Mouse (Mus musculus) thymus, postnatal 4 days (tissue): ENCODE results near the gene D630045J12Rik.

Experiments used
- DNase-seq: peaks from one replicate; pipeline ENCODE4 v3.0.0; 2021

The D630045J12Rik gene

DNA sequence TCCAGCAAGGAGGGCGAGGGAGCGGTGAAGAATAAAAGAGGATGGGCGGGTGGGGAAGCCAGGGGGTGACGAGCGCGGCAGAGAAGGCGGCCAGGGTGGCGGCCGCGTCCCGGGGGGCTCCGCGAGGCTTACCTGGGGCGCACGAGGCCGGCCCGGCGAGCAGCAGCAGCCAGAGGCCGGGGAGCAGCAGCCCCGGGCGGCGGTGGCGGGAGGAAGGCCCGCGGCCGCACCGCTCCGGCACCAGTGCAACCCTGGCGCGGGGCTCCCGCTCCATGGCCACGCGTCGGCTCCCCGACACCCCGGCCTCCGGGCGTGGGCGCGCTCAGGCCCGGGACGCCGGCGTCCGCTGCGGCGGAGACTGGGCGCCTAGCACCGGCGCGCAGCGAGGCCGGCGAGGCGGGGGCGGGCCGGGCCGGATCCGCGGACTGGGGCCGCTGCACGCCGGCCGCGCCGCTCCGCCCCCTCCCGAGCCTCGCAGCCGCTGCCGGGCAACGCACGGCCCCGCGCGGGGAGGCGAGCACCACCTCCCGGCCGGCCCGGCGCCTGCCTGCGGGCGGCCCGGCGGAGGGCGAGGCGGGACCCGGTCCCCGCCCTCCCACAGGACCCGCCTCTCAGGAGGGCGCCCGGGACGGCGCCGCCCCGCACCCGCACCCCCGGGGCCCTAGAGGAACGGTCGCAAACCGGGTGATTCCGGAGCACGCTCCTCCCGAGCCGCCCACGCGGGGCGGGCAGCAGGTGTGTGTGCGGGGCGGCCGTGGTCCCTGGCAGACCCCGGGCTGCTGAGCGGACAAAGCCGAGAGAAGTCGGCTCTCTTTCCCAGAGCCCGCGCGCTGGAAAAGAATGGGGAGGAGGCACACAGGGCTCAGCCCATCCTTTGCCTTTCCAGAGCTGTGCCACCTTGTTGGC, at the start of gene D630045J12Rik:
D630045J12Rik (minus strand) TSS at position 274 of the 906 bp plus-strand sequence.
- peak; percentile 72 for DNase-seq

DNA sequence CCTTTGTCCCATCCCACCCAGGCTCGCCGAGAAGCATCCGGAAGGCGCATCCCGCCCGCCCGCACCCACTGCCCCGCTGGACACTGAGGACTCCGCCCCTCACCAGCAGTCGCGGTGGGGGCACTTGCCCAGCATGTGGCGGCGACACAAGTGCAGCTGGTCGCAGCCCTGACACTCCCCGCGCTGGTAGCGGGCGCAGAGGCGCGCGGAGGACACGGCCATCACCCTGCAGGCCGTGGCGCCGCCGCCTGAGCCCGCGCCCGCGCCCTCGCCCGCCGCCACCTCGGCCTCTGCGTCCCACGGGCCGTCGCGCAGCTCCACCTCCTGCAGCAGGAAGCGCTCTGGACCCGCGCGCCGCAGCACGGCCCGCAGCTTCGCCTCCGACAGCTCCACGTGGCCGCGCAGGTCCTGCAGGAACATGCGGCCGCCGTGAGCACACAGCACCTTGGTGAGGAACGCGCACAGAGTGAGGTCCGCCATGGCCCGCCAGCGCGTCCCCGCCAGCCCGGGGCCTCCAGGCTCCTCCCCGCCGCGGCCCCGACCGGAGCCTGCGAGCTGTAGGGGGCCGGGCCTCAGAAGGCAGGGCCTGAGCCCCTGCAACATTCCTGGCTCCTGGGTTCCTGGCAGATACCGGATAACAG, 45.1 kb upstream of the D630045J12Rik start, which contains the start of gene Zc3hav1l:
Zc3hav1l (minus strand) TSS at position 499 of the 641 bp plus-strand sequence.
- peak; percentile 80 for DNase-seq

DNA sequence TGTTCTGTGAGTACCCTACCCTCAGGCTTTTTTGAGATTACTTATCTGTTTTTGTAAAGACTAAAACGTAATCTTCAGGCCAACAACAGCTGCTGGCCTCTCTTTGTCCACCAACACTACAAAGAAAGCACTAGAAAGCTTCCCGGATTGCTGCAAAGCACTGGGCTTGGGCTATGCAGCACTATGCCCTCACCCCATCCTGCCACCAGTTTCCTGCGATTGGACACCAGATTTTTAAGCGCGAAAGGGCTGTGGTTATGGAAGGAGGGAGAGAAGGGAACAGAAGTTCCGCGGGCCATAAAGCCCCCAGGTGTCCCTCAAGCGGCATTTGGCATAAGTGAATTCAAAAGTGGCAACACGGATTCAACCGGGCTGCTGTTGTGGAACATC, 44.4 kb upstream of the D630045J12Rik start:
- peak; percentile 33 for DNase-seq

DNA sequence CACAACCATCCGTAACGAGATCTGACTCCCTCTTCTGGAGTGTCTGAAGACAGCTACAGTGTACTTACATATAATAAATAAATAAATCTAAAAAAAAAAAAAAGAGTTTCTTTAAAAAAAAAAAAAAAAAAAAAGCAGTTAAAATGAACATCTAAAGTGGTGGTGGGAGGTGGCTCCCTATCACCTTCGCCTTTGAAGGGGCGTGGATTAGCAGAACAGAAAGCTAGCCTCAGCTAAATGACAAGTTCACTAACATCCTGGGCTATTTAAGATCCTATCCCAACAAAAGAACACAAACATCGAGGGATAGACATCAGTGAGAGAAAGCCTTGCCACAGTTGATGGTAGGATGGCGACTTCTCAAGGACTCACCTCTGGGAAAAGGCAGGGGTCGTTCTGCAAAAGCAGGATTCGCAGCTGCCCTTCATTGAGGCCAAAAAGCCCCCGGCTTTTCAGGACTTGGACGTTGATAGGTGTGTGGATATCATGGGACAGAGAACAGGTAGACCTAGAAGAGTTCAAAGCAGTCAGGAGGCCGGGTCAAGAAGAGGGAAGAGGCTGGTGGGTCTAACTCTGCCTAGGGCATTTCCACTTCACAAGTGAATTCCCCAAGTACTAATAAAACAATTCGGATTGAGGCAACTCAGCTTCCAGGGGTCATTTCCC, 43.9 kb upstream of the D630045J12Rik start:
- DNase-seq: no peak

DNA sequence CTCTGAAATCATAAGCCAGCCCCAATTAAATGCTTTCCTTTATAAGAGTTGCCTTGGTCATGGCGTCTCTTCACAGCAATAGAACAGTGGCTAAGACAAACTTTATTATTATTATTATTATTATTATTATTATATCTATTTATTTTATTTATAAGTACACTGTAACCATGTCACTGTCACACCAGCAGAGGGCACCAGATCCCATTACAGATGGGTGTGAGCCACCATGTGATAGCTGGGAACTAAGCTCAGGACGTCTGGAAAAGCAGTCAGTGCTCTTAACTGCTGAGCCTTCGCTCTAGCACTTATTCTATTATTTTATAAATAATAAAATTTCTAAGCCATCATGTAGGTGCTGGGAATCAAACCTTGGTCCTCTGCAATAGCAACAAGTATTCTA, 39.9 kb upstream of the D630045J12Rik start:
- peak; percentile 23 for DNase-seq

DNA sequence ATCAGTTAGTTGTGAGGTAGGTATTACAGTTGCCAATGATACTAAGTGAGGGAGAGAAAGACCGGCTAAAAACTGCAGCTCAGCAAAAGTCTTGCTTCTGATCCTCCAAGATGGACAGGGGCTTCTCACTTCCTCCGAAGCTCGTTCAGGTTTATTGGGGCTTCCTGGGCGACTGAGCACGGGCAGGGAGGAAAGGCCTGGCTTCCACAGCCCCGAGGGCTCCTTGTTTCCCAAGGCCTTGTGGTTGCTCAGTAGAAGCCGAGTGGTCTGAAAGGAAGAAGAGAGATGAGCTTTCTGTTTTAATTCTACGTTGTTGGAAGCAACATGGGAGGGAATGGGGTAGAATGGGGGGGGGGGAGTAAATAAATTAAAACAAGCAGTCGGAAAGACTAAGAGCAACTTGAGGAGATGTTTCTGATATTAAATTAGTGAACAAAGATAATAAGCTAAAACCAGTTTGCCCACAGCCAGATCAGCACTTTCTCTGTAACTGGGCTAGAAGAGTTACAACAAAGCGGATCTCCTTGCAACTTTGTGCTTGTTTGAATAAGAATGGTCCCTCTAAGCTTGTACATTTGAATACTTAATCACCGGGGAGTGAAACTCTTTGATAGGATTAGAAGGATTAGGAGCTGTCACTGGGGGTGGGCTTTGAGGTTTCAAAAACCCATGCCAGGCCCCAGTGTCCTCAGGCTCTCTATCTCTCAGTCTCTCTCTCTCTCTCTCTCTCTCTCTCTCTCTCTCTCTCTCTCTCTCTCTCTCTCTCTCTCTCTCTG, 39.2 kb upstream of the D630045J12Rik start:
- DNase-seq: no peak

DNA sequence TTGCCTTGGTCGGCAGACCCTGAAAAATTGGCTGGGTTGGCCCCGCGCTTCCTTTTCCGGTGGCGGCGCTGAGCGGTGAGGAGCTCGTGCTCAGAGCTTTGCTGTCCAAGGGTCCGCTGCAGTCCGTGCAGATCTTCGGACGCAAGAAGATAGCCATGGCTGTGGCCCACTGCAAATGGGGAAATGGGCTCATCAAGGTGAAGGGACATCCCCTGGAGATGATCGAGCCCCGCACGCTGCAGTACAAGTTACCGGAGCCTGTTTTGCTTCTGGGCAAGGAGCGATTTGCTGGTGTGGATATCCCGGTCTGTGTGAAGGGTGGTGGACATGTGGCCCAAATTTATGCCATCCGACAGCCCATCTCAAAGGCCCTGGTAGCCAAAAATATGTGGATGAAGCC, 30.6 kb upstream of the D630045J12Rik start:
- DNase-seq: no peak

DNA sequence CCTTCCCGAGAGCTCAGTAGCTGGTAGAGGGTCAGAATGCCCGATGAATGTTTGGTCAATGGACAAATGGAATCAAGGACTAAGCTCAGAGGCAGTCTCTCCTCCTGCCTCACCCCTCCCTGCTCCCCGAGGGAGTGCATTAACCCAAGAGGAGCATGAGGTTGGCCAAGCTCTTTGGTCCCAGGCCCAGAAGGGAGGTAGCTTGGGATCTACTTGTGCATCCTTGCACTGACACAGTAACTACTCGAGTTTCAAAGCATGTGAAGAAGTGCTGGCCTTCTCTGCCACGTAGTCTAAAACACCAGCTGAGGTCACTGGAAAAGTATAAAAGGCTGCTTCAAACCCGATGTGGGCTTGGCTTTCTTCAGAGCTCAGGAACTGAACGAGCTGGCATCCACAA, 10.7 kb upstream of the D630045J12Rik start:
- DNase-seq: no peak

DNA sequence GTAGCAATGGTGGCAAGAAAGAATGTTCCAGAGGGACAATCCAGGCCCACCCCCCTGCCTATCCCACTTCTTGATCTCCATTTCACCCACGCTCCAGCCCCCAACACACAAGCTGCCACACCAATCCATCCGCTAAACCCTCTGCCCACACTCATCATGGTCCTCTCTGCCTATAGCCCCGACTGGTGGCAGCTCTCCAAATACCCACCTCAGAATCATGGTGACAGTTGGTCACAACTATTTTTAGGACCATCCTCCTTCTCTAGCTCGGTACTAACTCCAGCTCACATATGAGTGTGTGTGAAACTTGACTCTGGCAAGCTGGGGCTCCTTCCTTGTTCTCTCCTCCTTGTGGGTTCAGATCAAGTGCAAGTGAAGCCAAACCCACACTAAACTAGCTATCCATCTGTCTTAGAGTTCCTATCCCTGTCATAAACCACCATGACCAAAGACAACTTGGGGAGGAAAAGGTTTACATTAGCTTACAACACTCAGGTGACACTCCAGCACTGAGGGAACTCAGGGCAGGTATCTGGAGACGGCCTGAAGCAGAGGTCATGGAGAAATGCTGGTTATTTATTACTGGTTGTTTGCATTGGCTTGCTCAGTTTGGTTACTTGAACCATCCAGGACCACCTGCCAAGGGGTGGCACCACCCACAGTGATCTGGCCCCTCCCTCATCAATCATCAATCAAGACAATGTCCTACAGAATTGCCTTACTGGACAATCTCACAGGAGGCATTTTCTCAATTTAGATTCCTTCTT, 9.8 kb upstream of the D630045J12Rik start:
- no peak for DNase-seq

DNA sequence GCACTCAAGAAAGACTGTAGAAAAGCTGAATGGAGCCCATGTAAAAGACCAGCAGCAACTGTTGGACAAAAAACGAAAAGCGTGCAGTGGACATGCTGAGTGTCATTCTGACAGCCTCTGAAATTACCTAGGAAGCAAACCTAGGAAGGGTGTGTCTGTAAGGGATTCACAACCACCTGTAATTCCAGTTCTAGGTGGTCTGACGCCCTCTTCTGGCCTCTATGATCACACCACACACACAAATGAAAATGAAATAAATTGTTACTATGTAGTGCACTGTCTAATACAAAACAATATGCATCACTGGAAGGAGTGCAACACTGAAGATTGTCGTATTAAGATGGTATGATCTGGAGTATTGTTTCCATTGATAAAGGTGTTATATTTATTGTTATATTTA, 8.1 kb upstream of the D630045J12Rik start:
- no peak for DNase-seq

DNA sequence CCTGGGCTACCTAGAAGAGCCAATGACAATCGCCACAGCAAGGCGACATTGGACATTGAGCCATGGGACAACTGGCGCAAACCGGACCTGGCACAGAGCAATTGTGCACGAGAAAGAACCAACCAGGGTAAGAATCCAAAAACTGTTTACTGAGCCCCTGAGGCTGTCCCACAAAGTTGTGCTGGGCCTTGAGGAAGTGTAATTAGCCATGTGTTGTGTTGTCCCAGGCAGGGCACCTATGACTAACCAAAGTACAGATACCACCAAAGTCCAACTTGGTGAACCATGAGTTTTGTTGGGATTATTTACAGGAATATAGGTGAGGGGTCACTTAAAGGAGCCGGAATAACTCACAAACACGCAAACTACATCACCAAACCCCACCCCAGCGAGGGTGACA, 3.7 kb upstream of the D630045J12Rik start:
- DNase-seq: no peak

DNA sequence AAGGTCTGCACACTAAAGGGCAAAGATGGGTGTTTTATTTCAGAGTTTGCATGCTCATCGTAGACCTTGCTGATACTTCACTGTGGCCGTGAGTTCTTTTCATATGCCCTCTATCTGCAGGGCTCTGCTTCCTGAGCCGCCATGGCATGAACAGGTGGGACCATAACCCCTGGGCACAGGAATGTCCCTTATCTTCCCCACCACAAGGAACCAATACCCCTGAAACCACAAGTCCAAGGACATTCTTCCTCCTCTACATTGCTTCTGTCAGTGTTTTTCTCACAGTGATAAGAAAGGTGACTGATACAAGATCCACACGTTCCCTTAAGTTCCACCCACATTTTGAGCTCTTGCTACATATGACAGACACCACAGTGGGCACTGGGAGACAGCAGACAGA, 3.0 kb upstream of the D630045J12Rik start:
- DNase-seq: no peak

DNA sequence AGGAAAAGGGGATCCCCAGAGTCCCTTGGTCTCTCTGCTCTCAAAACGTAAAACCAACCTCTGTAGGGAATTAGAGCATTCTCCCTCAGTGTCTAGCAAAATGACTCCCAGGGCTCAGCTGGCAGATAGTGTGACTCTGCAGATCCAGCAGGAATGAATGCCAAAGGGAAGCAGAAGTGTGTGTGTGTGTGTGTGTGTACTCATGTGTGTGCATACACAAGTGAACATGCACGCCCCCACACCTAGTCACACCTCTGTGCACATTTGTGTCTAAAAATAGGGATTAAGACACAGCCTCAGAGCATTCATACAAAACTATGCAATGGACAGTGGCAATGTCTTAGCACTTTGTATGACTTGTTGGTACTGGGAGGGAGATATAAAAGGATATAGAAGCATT, 2.0 kb upstream of the D630045J12Rik start:
- DNase-seq: no peak

DNA sequence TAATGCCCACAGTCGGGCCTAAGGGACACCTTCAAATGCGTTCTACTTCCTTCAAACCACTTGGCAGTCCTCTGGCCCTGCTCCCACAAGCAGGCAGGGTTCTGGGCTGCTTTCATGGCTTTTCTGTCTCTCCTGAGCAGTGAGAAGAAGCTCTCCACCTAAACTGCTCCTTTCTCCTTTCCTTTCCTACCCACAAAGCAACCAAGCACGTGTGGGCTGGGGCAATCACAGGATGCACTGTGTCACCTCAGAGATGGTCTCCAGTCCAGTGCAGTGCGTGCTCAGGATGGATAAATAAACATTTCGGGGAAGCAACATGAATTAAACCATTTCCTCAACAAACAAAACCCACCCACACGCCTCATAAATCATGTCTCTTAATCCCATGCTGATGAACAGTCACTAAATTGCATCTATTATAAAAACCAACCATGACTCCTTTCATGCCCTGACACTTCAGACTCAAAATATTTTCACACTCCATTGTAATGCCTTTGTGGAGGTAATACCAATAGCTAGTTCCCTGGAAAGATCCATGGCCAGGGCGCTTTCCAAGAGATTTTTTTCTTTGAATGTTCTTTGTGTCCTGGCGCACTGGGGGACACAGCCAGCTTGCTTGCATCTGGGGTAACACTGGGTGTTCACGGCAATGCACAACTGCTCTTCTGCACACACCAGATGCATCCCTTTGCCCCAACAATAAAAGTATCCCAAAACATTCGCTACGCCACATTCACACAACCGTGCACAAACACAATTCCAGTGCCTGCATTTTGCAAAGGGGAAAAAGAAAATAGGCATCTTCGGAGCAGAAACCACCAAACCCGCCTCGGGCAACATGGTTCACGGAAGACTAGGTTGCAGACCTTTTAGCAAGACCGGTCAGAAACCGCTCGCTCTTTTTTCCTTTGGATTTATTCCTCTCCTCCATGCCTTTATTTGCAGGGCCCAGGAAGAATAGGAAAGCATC, 758 bp downstream of the D630045J12Rik start:
- DNase-seq: peak; percentile 19

DNA sequence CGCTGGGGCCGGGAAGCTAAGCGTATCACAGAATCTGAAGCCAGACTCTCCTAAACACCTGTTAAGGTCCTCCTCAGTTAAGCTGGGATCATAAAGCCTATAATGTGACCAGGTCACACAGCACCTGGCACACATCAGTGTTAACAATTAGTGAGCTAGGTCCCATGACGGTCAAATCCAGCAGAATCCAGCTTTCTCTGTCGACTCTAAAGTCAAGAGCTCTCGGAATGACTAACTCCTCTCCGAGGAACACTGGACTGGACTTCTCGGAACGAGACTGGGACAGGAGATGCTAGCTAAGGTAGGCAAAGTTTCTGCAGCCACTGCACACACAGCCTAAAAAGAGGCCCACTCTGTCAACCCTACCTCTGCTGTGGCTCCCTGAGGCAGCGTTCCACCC, 1.7 kb downstream of the D630045J12Rik start:
- DNase-seq: no peak

DNA sequence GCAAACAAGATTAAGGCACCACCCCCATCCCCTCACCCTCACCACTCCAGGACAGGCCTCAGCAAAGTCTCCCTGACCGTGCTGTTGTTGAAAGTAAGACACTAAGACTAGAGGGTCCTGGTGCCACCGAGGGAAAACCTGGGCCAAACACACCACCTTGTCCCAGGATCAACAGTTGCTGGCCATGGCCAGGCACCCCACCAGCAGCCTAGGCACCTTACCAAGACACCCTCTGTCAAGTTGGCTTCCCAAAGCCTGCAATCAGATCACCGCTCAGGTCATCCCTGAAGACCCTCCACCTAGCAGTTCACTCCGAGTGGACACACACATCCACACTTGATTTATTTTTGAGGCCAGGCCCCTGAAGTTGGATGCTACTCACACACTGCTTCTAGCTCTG, 2.3 kb downstream of the D630045J12Rik start:
- no peak for DNase-seq

DNA sequence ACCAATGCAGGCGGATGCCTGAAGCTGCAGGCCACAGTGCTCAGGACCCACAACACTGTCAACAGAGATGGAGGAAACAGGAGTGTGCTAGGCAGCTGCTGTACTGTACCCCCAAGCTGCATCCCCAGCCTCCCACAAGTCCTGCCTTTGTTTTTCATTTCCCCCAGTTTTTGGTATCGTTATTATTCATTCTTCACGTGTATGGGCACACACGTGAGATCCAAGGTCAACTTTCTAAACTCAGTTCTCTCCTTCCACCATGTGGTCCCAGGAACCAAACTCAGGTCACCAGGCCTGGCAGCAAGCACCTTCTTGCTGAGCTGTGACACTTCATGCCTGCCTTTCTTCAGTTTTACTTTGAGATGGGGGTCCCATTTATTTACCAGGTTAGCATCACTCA, 6.4 kb downstream of the D630045J12Rik start:
- no peak for DNase-seq

DNA sequence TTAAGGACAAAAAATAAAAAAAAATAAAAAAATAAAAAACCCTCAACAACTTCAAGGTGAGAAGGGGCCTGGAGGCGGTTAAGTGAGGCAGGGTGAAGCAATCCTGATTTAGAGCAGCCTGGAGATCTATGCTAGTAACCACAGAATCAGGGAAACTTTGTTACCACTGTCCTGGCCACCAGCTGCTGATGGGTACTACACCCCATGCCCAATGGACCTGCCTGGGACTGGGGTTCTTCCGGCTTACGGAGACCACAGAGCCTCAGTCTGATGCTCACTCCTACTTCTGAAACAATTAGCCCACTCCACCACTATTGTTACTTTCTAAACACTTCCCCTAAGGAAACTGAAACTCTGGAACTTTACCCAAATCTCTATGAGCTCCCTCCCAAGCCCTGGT, 9.0 kb downstream of the D630045J12Rik start:
- DNase-seq: no peak

DNA sequence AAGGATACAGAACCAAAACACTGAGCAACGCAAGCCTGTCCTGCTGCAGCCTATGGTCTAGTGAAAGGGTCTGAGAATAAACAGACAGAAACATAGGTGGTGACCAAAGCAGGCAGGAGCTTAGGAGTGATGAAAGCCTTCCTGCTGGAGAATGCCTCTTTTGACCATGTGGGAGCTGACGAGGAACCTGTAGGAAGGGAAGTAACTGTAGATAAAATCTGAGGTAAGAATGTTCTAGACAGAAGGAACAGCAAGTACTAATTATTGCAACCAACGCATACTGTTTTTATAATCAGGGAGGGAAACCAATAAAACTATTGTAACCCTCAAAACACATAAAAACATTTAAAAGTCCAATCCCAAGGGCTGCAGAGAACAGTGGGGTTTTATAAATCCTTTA, 9.6 kb downstream of the D630045J12Rik start:
- no peak for DNase-seq

DNA sequence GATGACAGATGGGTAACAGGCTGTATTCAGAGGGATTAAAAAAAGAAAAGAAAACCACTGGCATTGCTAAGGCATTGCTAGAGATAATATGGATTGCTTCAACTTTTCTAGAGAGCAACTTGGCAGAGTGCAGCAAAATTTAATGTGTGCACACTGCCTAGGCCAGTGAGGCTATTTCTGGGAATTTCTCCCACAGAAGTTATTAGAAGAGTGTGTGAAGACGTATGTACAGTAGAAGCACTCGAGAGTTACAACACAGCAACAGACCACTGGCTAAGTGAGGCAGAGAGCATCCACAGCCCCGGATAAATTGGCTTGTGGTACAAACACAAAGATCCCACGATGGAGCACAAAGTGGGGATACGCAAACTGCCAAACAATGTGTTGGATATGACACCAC, 11.0 kb downstream of the D630045J12Rik start:
- no peak for DNase-seq

DNA sequence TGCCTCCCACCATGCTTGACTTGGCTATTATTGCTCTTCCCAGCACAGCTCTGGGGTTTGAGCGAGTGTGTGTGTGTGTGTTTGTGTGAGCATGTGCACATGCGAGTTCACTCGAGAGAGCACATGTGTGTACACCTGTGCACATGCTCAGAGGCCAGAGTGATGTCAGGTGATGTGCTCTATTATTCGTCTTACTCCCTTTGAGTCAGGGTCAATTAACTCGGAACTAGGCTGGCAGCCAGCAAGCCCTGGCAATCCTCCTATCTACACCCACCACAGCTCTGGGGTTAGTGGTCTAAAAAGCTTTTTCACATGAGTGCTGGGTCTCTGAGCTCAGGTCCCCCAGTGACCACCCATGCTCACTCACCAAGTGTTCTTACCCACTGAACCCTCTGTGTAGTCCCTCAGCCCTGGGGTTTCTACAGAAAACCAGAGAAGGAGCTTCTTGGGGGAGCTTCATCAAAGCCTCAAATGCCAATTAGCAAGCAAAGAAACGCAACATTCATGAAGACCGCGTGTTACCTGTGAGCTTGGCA, 11.4 kb downstream of the D630045J12Rik start:
- no peak for DNase-seq
